Mouse (Mus musculus) heart, adult 2 months (tissue): ENCODE results near the gene Gm20683.

Experiments used
- CTCF ChIP-seq: fragments of 200-600 bp; IDR thresholded peaks from 2 replicates; pipeline ENCODE4 v1.8.1; 2022; ENCODE audit warnings: antibody characterized with exemption, mild to moderate bottlenecking, moderate library complexity
- POLR2A ChIP-seq: fragments of 200-500 bp; IDR thresholded peaks from 2 replicates; pipeline ENCODE4 v1.6.1; 2011; ENCODE audit warnings: mild to moderate bottlenecking, low read depth, low read length, control low read depth; ENCODE audit not compliant: insufficient read depth

- TF ChIP-seq CTCF = no peak
- peak; percentile 25; the same call in 1 of the 2 replicates for TF ChIP-seq POLR2A
Measured at GRCm38 (mm10) chr17:25792615-25793014, 48.9 kb downstream of the Gm20683 start, which contains the start of gene Fam173a.
